ENCODE assay signal across 8 mouse cellular contexts in genomic region chr6:83156259-83156684, GRCm38 (mm10). TPM values are rescaled to one million over a fixed set of nuclear protein-coding genes. Genes with fewer than 3 reads are reported as not detected.
DNase-seq lines count a peak whose midpoint lies in the region; ATAC-seq and TF ChIP-seq lines count a peak whose summit lies in the region.

Gene Wdr54, minus strand, starts transcription at chr6:83156397.
Gene 1700003E16Rik, plus strand, starts transcription at chr6:83156404.

- H3K27ac ChIP-seq in bone marrow, adult 2 months (ENCODE audit: control insufficient read depth, insufficient read depth, low read depth, low read length, poor library complexity) = no peak within 1 kb of the TSS
- H3K27ac ChIP-seq in embryonic facial prominence, embryonic 15.5 days (replicated peaks) = no peak within 1 kb of the TSS
- H3K27ac ChIP-seq in lung, embryonic 16.5 days (ENCODE audit: low read length) = no peak within 1 kb of the TSS

- H3K9ac ChIP-seq in embryonic facial prominence, embryonic 15.5 days = peak within 1 kb of the TSS; percentile 21; the same call in 1 of the 2 replicates
- peak within 1 kb of the TSS; percentile 54 for H3K9ac ChIP-seq in lung, embryonic 16.5 days (ENCODE audit: low read length)

- peak within 1 kb of the TSS; percentile 48 for H3K4me3 ChIP-seq in bone marrow, adult 2 months (replicated peaks; ENCODE audit: control insufficient read depth, low read depth, low read length)
- peak within 1 kb of the TSS; percentile 58 for H3K4me3 ChIP-seq in embryonic facial prominence, embryonic 15.5 days (replicated peaks)
- peak within 1 kb of the TSS; percentile 56 for H3K4me3 ChIP-seq in lung, embryonic 16.5 days (ENCODE audit: low read length)

- ATAC-seq in embryonic facial prominence, embryonic 15.5 days (ENCODE audit: insufficient number of reproducible peaks, low FRiP score, low TSS enrichment, low read depth) = peak; percentile 77
- peak; percentile 83 for ATAC-seq in lung, embryonic 16.5 days (ENCODE audit: low read depth)

- H3K27me3 ChIP-seq in embryonic facial prominence, embryonic 15.5 days = peaks cover 14% of the 10 kb centered on the region
- H3K27me3 ChIP-seq in lung, embryonic 16.5 days (ENCODE audit: control insufficient read depth, insufficient read depth, low read depth, low read length) = peaks cover 7% of the 10 kb centered on the region

- 2% methylated on average over 32 of the region's 32 CpGs for WGBS in bone marrow, adult 2 months
- 2% methylated on average over 32 of the region's 32 CpGs for WGBS in embryonic facial prominence, embryonic 15.5 days
- WGBS in lung, embryonic 16.5 days = 2% methylated on average over 32 of the region's 32 CpGs

- no peak for TF ChIP-seq CTCF in bone marrow, adult 2 months (IDR thresholded peaks at IDR 0.05; ENCODE audit: control insufficient read depth, insufficient read depth, low read length)

- peaks cover 1% of the 10 kb centered on the region; the same call in 1 of the 2 replicates for H3K4me1 ChIP-seq in bone marrow, adult 2 months (ENCODE audit: control insufficient read depth, insufficient read depth, low read length)
- H3K4me1 ChIP-seq in embryonic facial prominence, embryonic 15.5 days = peaks cover 19% of the 10 kb centered on the region
- peaks cover 8% of the 10 kb centered on the region for H3K4me1 ChIP-seq in lung, embryonic 16.5 days (replicated peaks; ENCODE audit: control insufficient read depth, insufficient read depth, low read length)

- H3K36me3 ChIP-seq in embryonic facial prominence, embryonic 15.5 days = peaks cover 18% of the 10 kb centered on the region
- H3K36me3 ChIP-seq in lung, embryonic 16.5 days (ENCODE audit: control insufficient read depth, insufficient read depth, low read length) = peaks cover 6% of the 10 kb centered on the region; the same call in 1 of the 2 replicates

- peak within 1 kb of the TSS; percentile 85 for H3K4me2 ChIP-seq in embryonic facial prominence, embryonic 15.5 days (replicated peaks)
- peak within 1 kb of the TSS; percentile 81 for H3K4me2 ChIP-seq in lung, embryonic 16.5 days (ENCODE audit: low read depth, low read length)

- TF ChIP-seq POLR2A in bone marrow, adult 2 months (IDR thresholded peaks at IDR 0.05; ENCODE audit: borderline replicate concordance, control insufficient read depth, low read depth, low read length) = no peak

- intact Hi-C loops in heart, postnatal 10 days (cut with DNase I) = loop anchor here (2.0 kb wide), 1 partner anchor 13 kb away; no protein-coding TSS in a partner anchor

- no peaks in the 10 kb centered on the region for H3K9me3 ChIP-seq in embryonic facial prominence, embryonic 15.5 days (replicated peaks)
- no peaks in the 10 kb centered on the region for H3K9me3 ChIP-seq in lung, embryonic 16.5 days (ENCODE audit: control insufficient read depth, low read length)

- DNase-seq in ES-CJ7 (ENCODE audit: low read depth, low spot score) = peak; percentile 80
- DNase-seq in heart, postnatal 10 days = peak; percentile 58 to 73
- DNase-seq in layer of hippocampus, adult 8-10 months (ENCODE audit: low spot score in 2 of 2) = peak; percentile 73 to 78
- DNase-seq in retina, adult 2 months (ENCODE audit: low read depth, low spot score) = peak; percentile 58
- no peak for DNase-seq in ovary, adult 18-20 months (ENCODE audit: low spot score)

RNA-seq across cellular contexts. Expression of gene Wdr54, which starts in this region (rescaled TPM):
- polyA plus RNA-seq in bone marrow, adult 2 months (2011; ENCODE audit: insufficient read depth, insufficient read length, low replicate concordance, missing spikeins) = not detected in 2 replicates
- 7.9 and 12.0 TPM in 2 replicates for polyA plus RNA-seq in embryonic facial prominence, embryonic 15.5 days (2015; fragmentation: Nextera tagmentation; extraction: Ambion mirVana)
- 1 to 10 TPM; 1.7 to 1.8 TPM for total RNA-seq in heart, postnatal 10 days (2021)
- 10 to 100 TPM; 23.4 to 27.5 (median 26.9) TPM for total RNA-seq in layer of hippocampus, adult 8-10 months (2022)
- polyA plus RNA-seq in lung, embryonic 16.5 days (2015; fragmentation: Nextera tagmentation; extraction: Ambion mirVana) = 7.2 and 7.6 TPM in 2 replicates

RNA-seq across cellular contexts. Expression of gene 1700003E16Rik, which starts in this region (rescaled TPM):
- not detected in 2 replicates for polyA plus RNA-seq in bone marrow, adult 2 months (2011; ENCODE audit: insufficient read depth, insufficient read length, low replicate concordance, missing spikeins)
- 10.3 and 17.2 TPM in 2 replicates for polyA plus RNA-seq in embryonic facial prominence, embryonic 15.5 days (2015; fragmentation: Nextera tagmentation; extraction: Ambion mirVana)
- total RNA-seq in heart, postnatal 10 days (2021) = under 1 TPM in 1 of 2 experiments, not detected in 1; 0.12 TPM
- 10 to 100 TPM; 21.2 to 23.8 (median 22.7) TPM for total RNA-seq in layer of hippocampus, adult 8-10 months (2022)
- polyA plus RNA-seq in lung, embryonic 16.5 days (2015; fragmentation: Nextera tagmentation; extraction: Ambion mirVana) = 11.9 and 15.3 TPM in 2 replicates

Comparison
In these comparisons a context has a peak if more than half of its experiments do, and no peak if none do; other contexts are left out.
1. RNA of gene Wdr54 (total RNA-seq): 23.4 to 27.5 TPM in layer of hippocampus, adult 8-10 months; 1.7 to 1.8 TPM in heart, postnatal 10 days; every median in the first group is over 4 times any median in the second.
2. RNA of gene 1700003E16Rik (total RNA-seq): 21.2 to 23.8 TPM in layer of hippocampus, adult 8-10 months; 0.12 TPM in heart, postnatal 10 days; every median in the first group is over 10 times any median in the second.
3. RNA of gene 1700003E16Rik (polyA plus RNA-seq): 10.3 to 17.2 TPM in embryonic facial prominence, embryonic 15.5 days and 11.9 to 15.3 TPM in lung, embryonic 16.5 days; not detected in bone marrow, adult 2 months; every median in the first group is over 10 times any median in the second.
4. Peak in every context shown above with its lines, with median percentiles within 50 percentile points of each other: H3K4me3 ChIP-seq.